Mouse (Mus musculus) intestine, embryonic 15.5 days (tissue): ENCODE measurements around the gene S100a16. TPM values are rescaled to one million over a fixed set of nuclear protein-coding genes. Genes with fewer than 3 reads are reported as not detected.

Experiments used
- ATAC-seq: fragments of 200-750 bp; cut with Nextera tagmentation; 2 replicates; pipeline ENCODE4 v1.8.0; 2017; ENCODE audit warnings: moderate TSS enrichment, moderate library complexity
- H3K27ac ChIP-seq: fragments of 300-500 bp; sonication (generic); 2 replicates; pipeline ENCODE4 v1.5.1; 2015; ENCODE audit warnings: mild to moderate bottlenecking, inconsistent platforms
- H3K27me3 ChIP-seq: fragments of 300-500 bp; sonication (generic); replicated peaks from 2 replicates; pipeline ENCODE4 v1.6.1; 2015; ENCODE audit warnings: inconsistent platforms
- H3K36me3 ChIP-seq: fragments of 300-500 bp; sonication (generic); 2 replicates; pipeline ENCODE4 v1.6.1; 2015; ENCODE audit warnings: inconsistent platforms
- H3K4me1 ChIP-seq: fragments of 300-500 bp; sonication (generic); replicated peaks from 2 replicates; pipeline ENCODE4 v1.6.1; 2015; ENCODE audit warnings: inconsistent platforms
- H3K4me2 ChIP-seq: fragments of 300-500 bp; sonication (generic); replicated peaks from 2 replicates; pipeline ENCODE4 v1.6.1; 2015; ENCODE audit warnings: mild to moderate bottlenecking, inconsistent platforms
- H3K4me3 ChIP-seq: fragments of 300-500 bp; sonication (generic); replicated peaks from 2 replicates; pipeline ENCODE4 v1.5.1; 2015; ENCODE audit warnings: inconsistent platforms
- H3K9ac ChIP-seq: fragments of 300-500 bp; sonication (generic); 2 replicates; pipeline ENCODE4 v1.6.1; 2015; ENCODE audit warnings: inconsistent platforms
- H3K9me3 ChIP-seq: fragments of 300-500 bp; sonication (generic); 2 replicates; pipeline ENCODE4 v1.6.1; 2016; ENCODE audit warnings: inconsistent platforms
- WGBS: fragments of 180-500 bp; shearing (Covaris S2); methylation state at CpG from one replicate; pipeline ENCODE4 v1.1.7; 2015; 5-methylcytosine and 5-hydroxymethylcytosine counted together
- polyA plus RNA-seq: library from polyadenylated mRNA; unstranded; fragments of >200 nt; fragmentation: Nextera tagmentation; extraction: Ambion mirVana; gene quantifications from 2 replicates; pipeline ENCODE4 v1.2.1, GENCODE M21; 2015

Gene S100a16
- polyA plus RNA-seq, 1 experiment from 2014 or later, result 109 TPM

DNA sequence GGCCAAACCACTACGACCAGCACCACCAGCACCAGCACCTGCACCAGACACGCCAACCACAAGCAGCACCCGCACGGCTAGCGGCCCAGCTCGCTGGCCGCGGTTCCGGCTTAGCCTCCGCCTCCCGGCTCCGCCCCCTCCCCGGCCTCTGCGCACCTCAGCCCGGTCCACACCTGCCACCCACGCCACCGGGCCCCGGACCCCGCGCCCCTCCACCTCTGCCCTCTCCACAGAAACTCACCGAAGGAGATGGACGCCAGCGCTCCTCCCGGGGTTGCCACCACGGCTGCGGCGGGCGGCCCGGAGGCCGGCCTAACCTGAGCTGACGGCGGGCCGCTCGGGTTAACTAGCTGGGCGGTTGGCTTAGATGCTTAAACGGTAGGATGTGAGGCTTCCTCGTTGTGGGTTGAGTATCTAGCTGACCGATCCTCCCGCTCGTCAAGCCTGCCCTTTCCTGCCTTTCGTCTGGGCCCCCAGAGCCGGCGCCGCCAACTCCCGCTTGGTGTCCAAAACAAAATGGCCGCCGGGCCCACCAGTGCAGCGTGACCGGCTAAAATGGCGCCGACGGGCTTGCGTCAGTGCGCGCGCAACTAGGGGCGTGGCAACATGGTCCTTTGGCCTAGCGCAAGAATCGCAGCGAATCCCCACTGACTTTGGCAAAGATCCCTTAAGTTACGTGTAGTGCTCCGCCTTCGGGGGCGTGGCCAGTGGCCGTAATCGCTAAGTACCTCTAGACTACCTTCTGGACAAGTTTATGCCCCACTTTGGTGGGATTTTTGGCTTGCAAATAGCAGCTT is 27.9 kb upstream of the S100a16 start, which contains the start of gene Chtop:
Gene Chtop (minus strand): TSS at position 549 of the 797 bp plus-strand sequence.
- no peaks in the 10 kb centered on the region for H3K9me3 ChIP-seq
- H3K27me3 ChIP-seq, result no peaks in the 10 kb centered on the region
- peak within 1 kb of the TSS; percentile 97 for H3K4me3 ChIP-seq
- H3K9ac ChIP-seq, result peak within 1 kb of the TSS; percentile 99
- ATAC-seq, result peak; percentile 94
- H3K4me2 ChIP-seq, result peak within 1 kb of the TSS; percentile 61
- H3K27ac ChIP-seq, result peak within 1 kb of the TSS; percentile 95
- peaks cover 8% of the 10 kb centered on the region; the same call in 1 of the 2 replicates for H3K36me3 ChIP-seq
- under 1% methylated on average over 66 of the region's 66 CpGs for WGBS
- peaks cover 21% of the 10 kb centered on the region for H3K4me1 ChIP-seq

DNA sequence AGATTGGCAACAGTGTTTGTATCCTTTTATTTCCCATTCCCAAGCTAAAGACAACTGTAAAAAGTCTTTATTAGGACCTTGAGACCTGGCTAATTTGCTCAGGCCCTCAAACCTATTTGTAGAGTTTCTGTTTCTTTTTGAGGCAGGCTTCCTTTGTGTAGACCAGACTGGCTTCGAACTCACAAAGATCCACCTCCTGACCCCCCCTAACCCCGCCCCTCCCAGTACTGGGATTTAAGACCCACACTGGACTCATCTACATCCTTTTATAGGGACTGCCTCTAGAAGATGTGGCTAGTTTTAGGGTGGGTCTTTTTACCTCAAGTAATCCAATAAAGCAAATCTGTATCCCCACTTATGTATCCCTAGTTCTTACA is 27.3 kb upstream of the S100a16 start:
- ATAC-seq, result peak; percentile 6
- Histone ChIP-seq H3K4me3 (peak overlapping the region; percentile 97), H3K4me2 (peak overlapping the region; percentile 61), H3K9ac (no peak overlapping the region), H3K4me1 (peaks cover 21% of the 10 kb centered on the region), H3K9me3 (no peaks in the 10 kb centered on the region), H3K27me3 (no peaks in the 10 kb centered on the region), H3K36me3 (peaks cover 8% of the 10 kb centered on the region; the same call in 1 of the 2 replicates), H3K27ac (peak overlapping the region; percentile 61)
- WGBS, result 18% methylated on average over 2 of the region's 2 CpGs

DNA sequence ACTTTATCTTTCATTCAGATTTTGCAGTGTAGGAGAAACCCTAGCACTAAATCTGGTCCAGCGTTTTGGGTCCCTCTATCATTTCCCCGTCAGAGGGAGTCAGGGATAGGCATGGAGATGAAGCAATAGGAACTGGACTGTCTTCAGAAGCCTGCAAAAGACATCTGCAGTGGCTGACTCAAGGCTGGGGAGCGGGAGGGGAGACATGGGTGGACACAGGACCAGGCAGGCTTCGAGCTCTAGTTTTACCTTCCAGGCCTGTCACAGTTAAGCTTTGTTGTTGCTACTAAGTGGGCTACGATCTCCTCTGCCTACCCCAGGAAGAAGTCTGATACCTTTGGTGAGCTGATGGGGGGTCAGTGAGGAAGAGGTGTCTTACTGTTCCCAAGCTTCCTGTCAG is 24.8 kb upstream of the S100a16 start:
- H3K27ac ChIP-seq, result no peak overlapping the region
- peaks cover 29% of the 10 kb centered on the region for H3K4me1 ChIP-seq
- H3K9ac ChIP-seq, result no peak overlapping the region
- no peak for ATAC-seq
- no peaks in the 10 kb centered on the region for H3K27me3 ChIP-seq
- no peaks in the 10 kb centered on the region for H3K9me3 ChIP-seq
- H3K4me3 ChIP-seq, result no peak overlapping the region
- no peak overlapping the region for H3K4me2 ChIP-seq
- WGBS, result 85% methylated on average over 5 of the region's 5 CpGs
- no peaks in the 10 kb centered on the region for H3K36me3 ChIP-seq

DNA sequence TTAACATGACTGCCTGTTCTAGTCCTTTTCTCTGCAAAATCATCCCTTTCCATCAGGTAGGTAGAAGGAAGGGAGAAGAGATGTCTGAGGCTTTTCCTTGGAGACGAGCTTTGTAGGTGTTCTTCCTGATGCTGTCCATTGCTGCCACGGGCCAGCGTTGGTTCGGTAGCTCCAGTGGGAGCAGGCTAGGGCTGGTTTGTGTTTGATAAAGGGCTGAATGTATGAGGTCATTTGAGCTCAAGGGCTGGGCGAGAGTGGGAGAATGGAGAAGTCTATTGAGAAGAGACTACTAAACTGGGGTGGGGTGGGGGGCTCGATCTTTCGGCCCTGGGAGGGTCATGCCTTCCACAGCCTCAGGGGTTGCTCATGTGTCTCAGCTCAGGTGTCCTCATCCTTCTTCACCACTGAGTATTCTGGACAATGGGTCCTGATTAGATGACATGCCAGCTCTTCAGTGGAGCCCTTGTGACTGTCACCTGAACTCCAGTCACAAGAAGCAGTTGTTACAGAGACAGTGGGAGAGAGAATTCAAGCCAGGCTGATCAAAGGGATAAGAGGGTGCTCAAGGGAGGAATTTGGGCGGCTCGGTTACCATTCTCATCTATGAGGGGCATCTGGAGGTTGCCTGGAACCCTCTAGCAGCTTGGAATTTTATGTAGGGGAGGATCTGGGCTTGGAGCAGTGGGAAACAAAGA is 24.0 kb upstream of the S100a16 start:
- Histone ChIP-seq H3K4me3 (peak overlapping the region; percentile 43; the same call in 1 of the 2 replicates), H3K27me3 (no peaks in the 10 kb centered on the region), H3K27ac (no peak overlapping the region), H3K9ac (peak overlapping the region; percentile 51; the same call in 1 of the 2 replicates), H3K9me3 (no peaks in the 10 kb centered on the region), H3K4me2 (peak overlapping the region; percentile 87), H3K4me1 (peaks cover 21% of the 10 kb centered on the region), H3K36me3 (no peaks in the 10 kb centered on the region)
- WGBS, result 77% methylated on average over 9 of the region's 9 CpGs
- no peak for ATAC-seq

DNA sequence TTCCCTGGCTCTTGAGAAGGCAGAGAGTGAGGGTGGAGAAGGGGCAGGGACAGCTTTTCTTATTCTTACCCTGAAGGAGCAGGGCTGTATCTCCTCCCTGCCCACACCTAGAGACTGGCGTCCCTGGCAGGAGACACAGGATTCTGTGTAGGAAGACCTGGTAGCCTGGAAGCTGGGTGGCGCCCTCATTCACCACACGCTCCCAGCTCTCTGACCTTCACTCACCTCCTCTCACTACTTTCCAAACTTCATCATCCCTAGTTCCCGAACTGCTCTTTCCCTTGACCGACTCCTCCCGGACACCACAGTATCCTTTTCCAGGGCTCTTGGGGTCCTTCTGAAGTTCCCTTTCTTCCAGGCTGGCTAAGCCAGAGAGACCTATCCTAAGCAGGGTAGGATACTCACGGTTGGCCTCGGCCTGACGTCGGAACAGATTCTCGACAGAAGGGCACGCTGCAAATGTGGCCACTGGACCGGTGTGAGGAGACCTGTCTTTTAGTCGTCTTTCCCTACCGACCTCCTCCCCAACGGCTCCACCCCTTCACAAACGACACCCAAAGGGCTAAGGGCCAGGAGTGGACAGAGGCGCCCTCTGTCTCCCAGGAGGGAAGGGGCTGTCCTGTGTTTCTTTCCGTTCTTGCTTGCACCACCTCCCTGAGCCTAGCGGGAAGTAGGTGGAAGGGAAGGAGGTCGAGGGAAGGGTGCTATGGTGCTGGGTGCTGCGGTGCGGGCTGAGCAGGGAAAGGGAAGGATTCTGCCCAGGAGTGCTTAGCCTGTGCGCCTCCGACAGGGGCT is 23.1 kb upstream of the S100a16 start, which contains the start of the genes S100a1 and S100a13:
Gene S100a1 (minus strand): TSS at position 597 of the 795 bp plus-strand sequence.
Gene S100a13 (plus strand): TSS at position 640 of the 795 bp plus-strand sequence.
- peak; percentile 74 for ATAC-seq
- Histone ChIP-seq H3K36me3 (no peaks in the 10 kb centered on the region), H3K27me3 (no peaks in the 10 kb centered on the region), H3K27ac (peak within 1 kb of the TSS; percentile 67), H3K4me3 (peak within 1 kb of the TSS; percentile 43), H3K9ac (peak within 1 kb of the TSS; percentile 51), H3K4me1 (peaks cover 19% of the 10 kb centered on the region), H3K4me2 (peak within 1 kb of the TSS; percentile 87), H3K9me3 (no peaks in the 10 kb centered on the region)
- 4% methylated on average over 25 of the region's 25 CpGs for WGBS

DNA sequence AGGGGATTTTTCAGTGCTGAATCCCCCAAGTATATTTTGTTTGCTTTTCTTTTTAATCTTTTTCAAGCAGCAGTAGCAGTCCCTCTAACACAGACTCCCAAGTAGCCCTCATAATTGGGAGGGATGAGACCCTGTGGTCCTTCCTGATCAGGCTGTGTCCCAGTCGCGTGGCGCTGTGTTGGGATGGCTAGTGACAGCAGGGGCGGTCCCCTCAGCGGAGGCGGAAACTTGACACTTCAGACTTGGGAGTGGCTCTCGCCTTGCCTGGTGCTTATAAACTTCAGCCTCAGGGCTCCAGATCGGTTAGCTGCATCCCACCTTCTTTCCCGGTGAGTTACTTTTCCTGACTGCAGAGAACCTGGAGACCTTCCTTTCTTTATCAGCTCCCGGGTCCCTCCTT is 22.4 kb upstream of the S100a16 start:
- H3K9ac ChIP-seq, result peak overlapping the region; percentile 51
- peak; percentile 88 for ATAC-seq
- H3K27ac ChIP-seq, result peak overlapping the region; percentile 67
- H3K27me3 ChIP-seq, result no peaks in the 10 kb centered on the region
- peak overlapping the region; percentile 43 for H3K4me3 ChIP-seq
- no peaks in the 10 kb centered on the region for H3K9me3 ChIP-seq
- 0% methylated on average over 10 of the region's 10 CpGs for WGBS
- no peaks in the 10 kb centered on the region for H3K36me3 ChIP-seq
- H3K4me1 ChIP-seq, result peaks cover 19% of the 10 kb centered on the region
- peak overlapping the region; percentile 87 for H3K4me2 ChIP-seq

DNA sequence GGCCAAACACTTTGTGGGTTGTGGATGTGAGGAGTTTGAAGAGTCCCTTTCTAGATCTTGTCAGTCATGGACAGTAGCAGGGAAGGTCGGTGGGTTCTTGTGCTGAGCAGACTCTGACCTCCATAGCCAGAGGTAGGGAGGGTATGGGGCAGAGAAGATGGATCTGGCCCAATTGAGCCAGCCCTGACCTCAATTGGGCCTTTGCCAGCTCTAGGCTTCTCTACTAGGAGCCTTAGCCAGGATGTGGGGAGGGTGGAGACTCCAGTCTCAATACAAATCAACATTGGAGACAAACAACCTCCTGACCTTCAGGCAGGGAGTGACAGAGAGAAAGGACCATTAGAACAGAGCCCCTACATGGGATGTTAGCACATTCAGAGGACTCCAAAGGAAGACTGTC is 21.8 kb upstream of the S100a16 start:
- Histone ChIP-seq H3K9me3 (no peaks in the 10 kb centered on the region), H3K27ac (no peak overlapping the region; the same call in 1 of the 2 replicates), H3K4me3 (peak overlapping the region; percentile 43), H3K9ac (peak overlapping the region; percentile 51; the same call in 1 of the 2 replicates), H3K4me1 (peaks cover 19% of the 10 kb centered on the region), H3K27me3 (no peaks in the 10 kb centered on the region), H3K4me2 (peak overlapping the region; percentile 87), H3K36me3 (no peaks in the 10 kb centered on the region)
- 29% methylated on average over 1 of the region's 1 CpGs for WGBS
- ATAC-seq, result peak; percentile 18

DNA sequence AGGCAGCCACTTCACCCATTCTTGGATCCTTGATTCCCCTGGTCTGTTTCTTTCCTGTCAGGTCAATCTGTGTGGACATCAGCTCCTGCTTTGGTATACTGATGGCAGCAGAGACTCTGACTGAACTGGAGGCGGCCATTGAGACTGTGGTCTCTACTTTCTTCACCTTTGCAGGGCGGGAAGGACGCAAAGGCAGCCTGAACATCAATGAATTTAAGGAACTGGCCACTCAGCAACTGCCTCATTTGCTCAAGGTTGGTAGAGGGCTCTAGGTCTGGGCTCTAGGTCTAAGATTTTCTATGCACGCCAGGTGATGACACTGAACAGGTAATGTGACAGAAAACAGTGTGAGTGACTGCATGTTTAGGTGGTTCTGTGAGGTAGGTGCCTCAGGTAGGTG is 21.3 kb upstream of the S100a16 start:
- WGBS, result 90% methylated on average over 4 of the region's 4 CpGs
- no peak for ATAC-seq
- peak overlapping the region; percentile 87; the same call in 1 of the 2 replicates for H3K4me2 ChIP-seq
- no peak overlapping the region for H3K9ac ChIP-seq
- no peaks in the 10 kb centered on the region for H3K36me3 ChIP-seq
- H3K27me3 ChIP-seq, result no peaks in the 10 kb centered on the region
- no peak overlapping the region for H3K4me3 ChIP-seq
- H3K9me3 ChIP-seq, result no peaks in the 10 kb centered on the region
- no peak overlapping the region for H3K27ac ChIP-seq
- peaks cover 19% of the 10 kb centered on the region for H3K4me1 ChIP-seq

DNA sequence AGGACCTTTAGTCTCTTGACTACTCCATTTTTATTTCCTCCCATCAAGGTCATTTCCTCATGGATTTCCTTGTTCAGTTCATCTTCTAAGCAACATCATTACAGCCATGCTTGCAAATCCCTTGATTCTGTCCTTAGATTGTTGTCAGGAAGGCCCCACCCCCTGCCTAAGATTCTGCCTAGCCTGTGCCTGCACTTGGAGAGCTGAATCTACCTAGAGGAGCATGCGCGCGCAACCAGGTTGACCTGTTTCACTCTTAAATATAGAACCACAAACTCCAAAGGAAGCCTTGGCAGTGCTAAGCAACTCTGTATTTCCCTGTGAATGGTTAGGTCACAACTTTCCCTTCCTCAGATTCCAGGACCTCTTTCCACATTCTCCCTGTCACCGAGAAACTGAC is 19.3 kb upstream of the S100a16 start:
- Histone ChIP-seq H3K9ac (no peak overlapping the region), H3K27me3 (no peaks in the 10 kb centered on the region), H3K27ac (no peak overlapping the region), H3K4me2 (no peak overlapping the region), H3K4me1 (peaks cover 19% of the 10 kb centered on the region), H3K9me3 (no peaks in the 10 kb centered on the region), H3K36me3 (no peaks in the 10 kb centered on the region), H3K4me3 (no peak overlapping the region)
- ATAC-seq, result no peak
- WGBS, result 75% methylated on average over 4 of the region's 4 CpGs

DNA sequence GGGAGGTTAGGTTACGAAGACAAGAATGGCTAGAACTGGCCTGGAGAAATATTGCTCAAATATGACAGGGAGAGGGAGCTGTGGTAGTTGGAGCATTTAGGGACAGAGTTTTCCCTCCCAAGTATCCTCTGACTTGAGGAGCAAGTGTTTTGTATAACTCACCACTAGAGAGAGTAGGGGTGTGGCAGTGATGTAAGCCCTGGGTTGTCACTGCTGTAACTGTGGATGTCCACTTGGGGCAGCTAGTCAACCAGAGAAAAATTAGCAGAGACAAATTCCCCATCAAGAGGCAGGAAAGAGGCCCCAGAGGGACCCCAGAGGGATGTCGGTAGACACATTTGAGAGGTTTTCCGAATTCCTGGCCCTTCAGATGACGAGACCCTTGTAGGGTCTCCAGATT is 11.6 kb upstream of the S100a16 start:
- Histone ChIP-seq H3K4me1 (peaks cover 7% of the 10 kb centered on the region; the same call in 1 of the 2 replicates), H3K4me2 (no peak overlapping the region), H3K9me3 (no peaks in the 10 kb centered on the region), H3K36me3 (no peaks in the 10 kb centered on the region), H3K27me3 (no peaks in the 10 kb centered on the region), H3K27ac (0 out of 2 replicates have a peak overlapping the region, but pooled peaks have one; percentile 17), H3K9ac (no peak overlapping the region), H3K4me3 (no peak overlapping the region)
- ATAC-seq, result 0 out of 2 replicates have a peak, but pooled peaks have one; percentile 27
- WGBS, result 61% methylated on average over 4 of the region's 4 CpGs

DNA sequence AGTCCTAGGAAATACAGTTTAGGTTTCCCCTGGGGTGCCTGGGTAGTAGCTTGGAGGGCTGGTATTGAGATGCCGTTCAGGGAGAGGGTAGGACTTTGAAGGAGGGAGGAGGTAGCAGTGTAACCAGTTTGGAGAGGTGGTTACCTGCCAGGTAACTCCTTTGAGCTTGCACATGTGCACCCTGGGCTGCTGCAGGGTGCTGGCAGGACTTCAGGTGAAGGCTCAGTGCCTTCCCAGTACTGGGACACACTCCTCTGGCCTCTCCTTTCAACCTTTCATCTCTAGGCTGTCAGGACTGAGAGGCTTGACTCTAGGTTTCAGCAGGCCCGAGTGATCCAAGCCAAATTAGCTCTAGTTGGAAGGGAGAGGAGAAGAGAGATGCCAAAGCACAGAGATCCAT is 11.0 kb upstream of the S100a16 start:
- no peak overlapping the region for H3K4me2 ChIP-seq
- no peaks in the 10 kb centered on the region for H3K9me3 ChIP-seq
- ATAC-seq, result peak; percentile 36
- H3K36me3 ChIP-seq, result no peaks in the 10 kb centered on the region
- H3K27me3 ChIP-seq, result no peaks in the 10 kb centered on the region
- H3K27ac ChIP-seq, result 0 out of 2 replicates have a peak overlapping the region, but pooled peaks have one; percentile 17
- H3K4me3 ChIP-seq, result no peak overlapping the region
- 62% methylated on average over 2 of the region's 2 CpGs for WGBS
- H3K9ac ChIP-seq, result no peak overlapping the region
- H3K4me1 ChIP-seq, result peaks cover 7% of the 10 kb centered on the region; the same call in 1 of the 2 replicates
